Mouse (Mus musculus) embryonic facial prominence, embryonic 10.5 days (tissue): ENCODE results near the gene Mtrex. TPM values are rescaled to one million over a fixed set of nuclear protein-coding genes. Genes with fewer than 3 reads are reported as not detected.

Experiments used
- polyA plus RNA-seq: library from polyadenylated mRNA; unstranded; fragments of >200 nt; fragmentation: Nextera tagmentation; extraction: Ambion mirVana; gene quantifications from 2 replicates; pipeline ENCODE4 v1.2.1, GENCODE M21; 2016

Gene Mtrex
- polyA plus RNA-seq, 1 experiment from 2014 or later: 94.3 TPM

Other genes with a start within 250 kb of the Mtrex start
- gene Plpp1, start 126.6 kb downstream of the Mtrex start, polyA plus RNA-seq: 19.0 and 21.8 TPM in 2 replicates
- gene Dhx29, start 56 bp upstream of the Mtrex start, polyA plus RNA-seq: 32.6 and 33.7 TPM in 2 replicates
- 0.24 and 0.57 TPM in 2 replicates for gene Ccno, start 60.4 kb upstream of the Mtrex start, polyA plus RNA-seq
- 0.06 and 0.50 TPM in 2 replicates for gene Mcidas, start 66.4 kb upstream of the Mtrex start, polyA plus RNA-seq
- 0.19 and 0.83 TPM in 2 replicates for gene Cdc20b, start 107.7 kb upstream of the Mtrex start, polyA plus RNA-seq
- gene Gpx8, start 119.0 kb upstream of the Mtrex start, polyA plus RNA-seq: 90.2 and 98.3 TPM in 2 replicates
- gene Gzma, start 173.6 kb upstream of the Mtrex start, polyA plus RNA-seq: not detected in 2 replicates